Mouse (Mus musculus) frontal cortex, postnatal 14 days (tissue): Measurements from ENCODE around the gene Chgb.

Source experiments
- DNase-seq, 2 experiments: peaks; one replicate each; pipeline ENCODE4 v3.0.0; 2022; ENCODE audit warnings: low spot score in 2 of 2

Chgb gene

DNA sequence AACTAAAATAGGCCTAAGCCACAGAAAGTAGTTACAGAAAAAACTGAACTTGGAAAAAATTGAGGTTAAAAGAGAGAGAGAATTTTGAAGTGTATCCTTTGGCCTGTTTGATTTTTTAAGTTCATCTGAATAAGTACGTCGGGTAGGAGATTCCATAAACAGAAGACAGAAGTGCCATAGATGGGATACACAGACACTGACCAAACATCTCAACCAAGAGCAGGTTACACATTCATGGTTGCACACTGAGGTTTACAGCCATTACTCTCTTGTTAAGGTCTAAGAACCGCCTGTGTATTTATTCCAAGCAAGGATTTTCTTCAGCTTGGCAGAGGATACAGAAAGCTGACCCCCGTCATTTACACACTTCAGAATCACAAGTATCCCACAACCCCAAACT lies at the start of gene Chgb:
Gene Chgb (plus strand): TSS at position 301 of the 400 bp plus-strand sequence.
- no peak for DNase-seq

DNA sequence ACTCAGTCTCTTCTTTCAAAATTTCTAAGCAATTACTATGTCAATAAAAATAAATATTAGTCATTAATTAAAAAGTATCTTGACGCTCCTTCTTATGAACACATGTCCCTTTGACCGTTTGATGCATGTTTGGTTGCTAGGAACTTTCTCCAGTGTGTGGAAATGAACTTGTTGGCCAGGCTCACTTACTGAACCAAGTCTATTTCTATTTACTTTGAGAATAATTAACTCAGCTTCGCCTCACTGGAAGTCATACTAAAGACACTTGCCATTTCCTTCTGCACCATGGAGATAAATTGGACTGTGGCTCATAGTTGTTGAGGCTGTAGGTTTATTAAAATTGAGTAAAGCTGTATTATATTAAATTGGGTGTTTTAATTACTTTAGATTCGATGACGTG lies 48.1 kb upstream of the Chgb start:
- no peak for DNase-seq

DNA sequence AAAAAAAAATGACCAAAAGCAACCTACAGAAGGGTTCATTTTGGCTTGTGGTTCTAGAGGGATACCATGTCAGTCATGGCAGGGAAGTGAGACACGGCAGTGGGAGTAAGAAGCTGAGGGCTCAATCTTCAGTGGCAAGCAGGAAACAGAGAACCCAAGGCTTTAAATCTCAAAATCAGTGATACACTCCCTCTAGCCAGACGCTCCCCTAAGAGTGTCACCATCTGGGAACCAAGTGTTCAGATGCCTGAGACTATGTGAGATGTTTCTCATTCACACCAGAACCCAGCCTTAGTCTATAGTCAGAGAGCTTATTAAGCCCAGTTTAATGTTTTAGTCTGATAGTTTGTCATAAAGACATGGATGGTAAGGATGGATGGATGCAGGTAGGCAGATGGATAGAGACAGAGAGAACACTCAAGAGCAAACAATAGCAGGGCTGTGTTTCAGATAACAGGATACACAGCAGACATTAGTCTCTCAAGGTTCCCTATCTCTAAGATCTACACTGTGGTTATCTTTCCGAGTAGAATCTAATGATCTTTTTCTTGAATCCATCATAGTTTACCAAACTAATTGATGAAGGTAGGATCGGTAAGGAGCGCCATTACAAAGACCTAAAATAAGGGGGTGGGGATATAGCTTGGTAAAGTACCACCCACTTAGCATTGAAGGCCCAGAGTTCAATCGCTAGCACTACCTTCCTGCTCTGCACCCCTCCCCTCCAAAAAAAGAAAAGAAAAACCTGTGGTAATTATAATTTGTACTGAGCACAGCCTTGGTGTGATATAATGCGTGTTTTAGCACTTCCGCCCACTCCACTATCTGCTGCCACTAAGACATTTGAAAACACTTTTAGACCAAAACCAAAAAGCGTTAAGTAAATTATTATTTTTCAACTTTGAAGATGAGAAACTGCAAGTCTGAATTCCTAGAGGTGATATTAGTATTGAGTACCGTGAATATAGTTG lies 47.2 kb upstream of the Chgb start:
- no peak for DNase-seq

DNA sequence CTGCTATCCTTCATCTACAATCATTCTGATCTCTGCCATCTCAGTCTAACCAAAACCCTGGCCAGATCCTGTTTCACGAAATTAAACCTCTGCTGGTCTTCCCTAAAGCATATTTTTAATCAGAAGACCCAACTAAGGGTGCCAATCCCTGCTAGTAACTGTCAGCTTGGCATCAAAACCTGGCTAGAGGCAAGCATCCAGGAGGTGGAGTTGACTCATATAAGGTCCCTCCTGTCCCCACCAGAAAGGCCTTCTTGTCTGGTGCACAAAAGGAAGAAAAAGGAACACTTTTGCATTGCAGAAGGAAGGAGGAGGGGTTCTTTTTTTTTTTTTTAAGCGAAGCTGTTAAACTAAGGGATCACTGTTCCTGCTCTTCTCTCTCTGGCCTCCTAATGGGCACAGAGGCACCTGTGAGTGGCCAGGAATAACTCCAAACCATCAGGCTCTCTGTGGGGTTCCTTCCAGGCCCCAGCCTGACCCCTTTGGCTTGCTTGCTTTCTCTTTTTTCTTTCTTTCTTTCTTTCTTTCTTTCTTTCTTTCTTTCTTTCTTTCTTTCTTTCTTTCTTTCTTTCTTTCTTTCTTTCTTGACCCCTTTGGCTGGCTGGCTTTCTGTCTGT lies 42.2 kb upstream of the Chgb start:
- no peak for DNase-seq

GRCm38 (mm10) chr2:132741862-132742347 lies 39.2 kb upstream of the Chgb start:
- peak; percentile 35 to 39 for DNase-seq

DNA sequence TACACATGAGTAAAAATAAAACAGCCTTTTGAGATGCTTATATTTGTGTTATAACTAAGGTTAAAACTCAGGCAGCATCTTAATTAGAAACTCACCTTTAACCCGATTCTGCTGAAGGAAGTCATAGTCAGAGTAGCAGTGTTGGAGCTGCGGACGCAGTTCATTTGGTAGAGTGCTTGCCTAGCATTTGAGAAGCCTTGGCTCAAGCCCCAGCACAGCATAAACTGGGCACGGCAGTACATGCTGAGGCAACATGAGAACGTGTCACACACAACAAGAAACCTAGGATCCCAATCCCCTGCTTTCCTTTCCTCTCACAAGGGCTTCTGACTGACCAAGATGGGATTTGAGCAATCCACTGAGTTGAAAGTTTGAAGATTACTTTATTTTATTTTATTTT lies 36.2 kb upstream of the Chgb start:
- no peak for DNase-seq

- DNase-seq: no peak
Observed at GRCm38 (mm10) chr2:132746108-132746507, 35.0 kb upstream of the Chgb start.

DNA sequence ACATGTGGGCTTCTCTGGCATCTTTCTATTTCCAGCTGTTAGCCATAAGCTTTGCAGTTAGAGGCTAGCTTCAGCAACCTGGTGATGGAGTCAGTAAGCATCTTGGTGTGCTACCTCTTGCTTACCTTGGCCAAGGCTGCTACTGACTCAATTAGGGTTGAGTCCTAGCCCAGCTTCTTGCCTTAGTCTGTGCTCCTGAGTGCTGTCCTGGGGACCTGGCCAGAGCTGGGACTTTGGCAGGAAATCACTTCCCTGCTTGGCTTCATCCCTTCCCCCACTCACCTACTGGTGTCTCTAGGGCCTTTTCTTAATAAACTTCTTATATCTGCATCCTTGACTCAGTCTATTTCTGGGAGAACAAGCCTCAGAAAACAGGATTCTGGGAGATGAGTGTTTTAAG lies 30.4 kb upstream of the Chgb start:
- no peak for DNase-seq

- no peak for DNase-seq
Observed at GRCm38 (mm10) chr2:132751141-132752066, 29.7 kb upstream of the Chgb start.

DNA sequence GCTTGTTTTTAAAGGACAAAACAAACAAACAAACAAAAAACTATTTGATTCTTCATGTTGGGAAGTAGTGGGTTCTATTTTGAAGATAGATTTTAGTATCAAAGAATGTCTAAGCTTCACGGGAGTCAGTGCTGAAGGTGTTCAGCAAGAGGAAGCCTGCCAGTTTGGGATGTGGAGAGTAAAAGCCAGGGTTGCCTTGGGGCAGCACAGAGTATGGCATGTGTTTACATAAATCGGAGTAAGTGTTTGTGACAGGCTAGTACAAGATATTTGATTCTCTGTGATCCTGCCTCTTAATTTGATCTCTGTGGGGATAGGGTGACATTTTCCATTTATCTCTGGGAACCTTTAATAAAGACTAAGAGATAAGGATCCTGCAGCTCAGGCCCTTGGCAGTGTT lies 28.7 kb upstream of the Chgb start:
- no peak for DNase-seq

DNA sequence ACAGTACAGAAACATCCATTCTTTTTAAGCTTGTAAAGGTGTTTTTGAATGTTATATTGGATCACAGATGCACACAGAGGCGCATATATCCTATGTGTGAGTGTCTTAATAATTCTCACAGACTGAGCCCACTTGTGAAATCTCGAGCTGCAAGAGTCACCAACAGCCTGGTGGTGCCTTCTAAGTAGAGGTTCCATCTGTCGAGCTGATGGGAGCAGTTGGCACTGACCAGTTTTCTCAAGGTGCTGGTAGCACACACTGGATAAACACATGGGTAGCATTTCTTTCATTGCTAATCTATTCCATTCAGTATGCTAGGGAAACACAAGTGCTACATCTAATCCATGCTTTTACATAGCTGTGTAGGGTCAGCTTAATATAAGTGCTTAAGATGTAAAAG lies 27.9 kb upstream of the Chgb start:
- no peak for DNase-seq

- peak; percentile 48 to 73 for DNase-seq
Observed at GRCm38 (mm10) chr2:132757911-132758310, 23.2 kb upstream of the Chgb start.

- no peak for DNase-seq
Observed at GRCm38 (mm10) chr2:132770822-132771221, 10.3 kb upstream of the Chgb start.

DNA sequence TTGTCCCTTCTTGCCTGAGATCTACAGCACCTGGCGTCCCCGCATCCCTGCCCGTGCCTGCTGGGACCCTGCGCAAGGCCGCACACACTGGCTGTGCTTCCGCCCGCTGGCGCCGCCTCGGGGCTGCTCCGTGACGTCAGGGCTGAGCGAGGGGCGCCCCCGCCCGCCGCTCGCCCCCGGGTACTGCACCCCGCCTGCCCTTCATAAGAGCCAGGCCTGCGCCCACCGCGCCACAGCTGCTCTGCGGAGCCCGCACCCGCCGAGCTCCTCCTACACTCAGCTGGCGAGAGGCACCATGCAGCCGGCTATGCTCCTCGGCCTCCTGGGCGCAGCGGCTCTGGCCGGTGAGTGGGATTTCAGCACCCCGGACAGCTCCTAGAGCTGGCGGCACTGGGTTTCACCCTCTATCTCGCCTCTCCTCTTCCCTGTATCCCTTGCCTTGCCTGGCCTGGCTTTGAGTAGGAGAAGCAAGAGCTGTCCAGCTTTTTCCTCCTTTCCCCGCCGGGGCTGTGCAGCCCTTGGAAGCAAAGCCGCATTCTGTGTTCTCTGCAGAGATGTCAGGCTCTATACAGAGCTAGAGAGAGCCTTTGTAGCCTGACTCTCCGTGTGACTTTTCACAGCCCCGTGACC lies 476 bp downstream of the Chgb start:
- peak; percentile 78 for DNase-seq

DNA sequence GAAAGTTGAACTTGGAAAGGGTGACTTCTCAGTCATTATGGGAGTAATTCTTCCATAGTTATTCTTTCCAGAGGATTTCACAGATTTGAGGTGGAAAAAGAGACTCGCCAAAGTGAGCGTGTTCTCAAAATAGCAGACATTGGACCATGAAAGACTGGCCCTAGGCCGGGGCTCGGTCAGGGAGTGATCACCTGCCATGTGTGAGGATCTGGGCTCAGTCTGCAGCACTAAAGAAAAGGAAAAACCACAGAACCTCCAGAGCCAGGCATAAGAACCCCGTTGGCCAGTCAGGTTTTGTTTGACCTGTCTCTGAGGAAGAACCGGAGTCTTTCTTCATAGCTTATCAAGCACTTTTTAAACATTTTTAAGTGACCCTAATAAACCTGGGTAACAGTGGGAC lies 3.0 kb downstream of the Chgb start:
- no peak for DNase-seq

DNA sequence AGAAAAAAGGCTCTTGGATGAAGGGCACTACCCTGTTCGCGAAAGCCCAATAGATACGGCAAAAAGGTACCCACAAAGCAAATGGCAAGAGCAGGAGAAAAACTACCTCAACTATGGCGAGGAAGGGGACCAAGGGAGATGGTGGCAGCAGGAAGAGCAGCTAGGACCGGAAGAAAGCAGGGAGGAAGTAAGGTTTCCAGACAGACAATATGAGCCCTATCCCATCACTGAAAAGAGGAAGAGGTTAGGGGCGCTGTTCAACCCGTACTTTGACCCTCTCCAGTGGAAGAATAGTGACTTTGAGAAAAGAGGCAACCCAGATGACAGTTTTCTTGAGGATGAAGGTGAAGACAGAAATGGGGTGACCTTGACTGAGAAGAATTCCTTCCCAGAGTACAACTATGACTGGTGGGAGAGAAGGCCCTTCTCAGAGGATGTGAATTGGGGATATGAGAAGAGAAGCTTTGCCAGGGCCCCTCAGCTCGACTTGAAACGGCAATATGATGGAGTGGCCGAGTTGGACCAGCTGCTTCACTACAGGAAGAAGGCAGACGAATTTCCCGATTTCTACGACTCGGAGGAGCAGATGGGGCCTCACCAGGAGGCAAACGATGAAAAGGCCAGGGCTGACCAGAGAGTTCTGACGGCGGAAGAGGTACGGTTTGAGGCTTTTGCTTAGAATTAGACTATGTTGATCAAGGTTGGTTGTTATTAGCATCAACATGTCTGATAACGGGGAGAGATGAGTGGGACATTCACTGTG lies 12.5 kb downstream of the Chgb start:
- no peak for DNase-seq

DNA sequence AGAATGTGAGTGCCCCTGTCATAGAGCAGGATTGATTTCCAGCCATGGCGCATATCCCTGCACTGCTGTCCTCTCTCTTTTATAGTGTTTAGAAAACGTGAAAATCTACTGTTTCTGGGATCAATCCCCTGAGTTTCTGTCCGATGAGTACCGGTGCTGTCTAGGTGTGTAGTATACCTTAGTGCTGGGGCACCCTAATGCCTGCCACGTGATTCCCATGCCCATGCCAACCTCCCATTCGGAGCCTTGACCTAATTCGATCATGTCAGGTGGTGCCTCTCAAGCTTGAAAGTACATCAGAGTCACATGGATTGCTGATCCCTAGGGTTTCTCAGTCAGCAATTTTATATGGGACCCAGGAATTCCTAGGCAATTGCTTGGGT lies 13.1 kb downstream of the Chgb start:
- no peak for DNase-seq

DNA sequence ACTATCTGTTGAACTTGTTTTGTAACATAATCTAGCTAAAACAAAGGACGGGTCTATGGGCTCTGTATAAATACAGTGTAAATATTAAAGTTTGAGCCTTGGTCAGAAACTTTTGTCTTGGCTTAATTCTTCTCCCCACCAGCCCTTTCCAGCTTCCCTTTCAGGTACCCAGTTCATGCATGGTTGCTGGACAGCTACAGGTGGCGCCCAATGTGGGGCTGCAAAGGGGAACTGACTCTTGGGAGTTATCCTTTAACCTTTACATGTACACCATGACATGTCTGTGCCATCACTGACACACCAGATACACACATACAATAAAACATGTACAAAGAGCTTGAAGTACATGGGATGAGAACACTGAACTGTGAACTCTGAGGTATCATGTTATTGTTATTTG lies 21.9 kb downstream of the Chgb start:
- DNase-seq: no peak

DNA sequence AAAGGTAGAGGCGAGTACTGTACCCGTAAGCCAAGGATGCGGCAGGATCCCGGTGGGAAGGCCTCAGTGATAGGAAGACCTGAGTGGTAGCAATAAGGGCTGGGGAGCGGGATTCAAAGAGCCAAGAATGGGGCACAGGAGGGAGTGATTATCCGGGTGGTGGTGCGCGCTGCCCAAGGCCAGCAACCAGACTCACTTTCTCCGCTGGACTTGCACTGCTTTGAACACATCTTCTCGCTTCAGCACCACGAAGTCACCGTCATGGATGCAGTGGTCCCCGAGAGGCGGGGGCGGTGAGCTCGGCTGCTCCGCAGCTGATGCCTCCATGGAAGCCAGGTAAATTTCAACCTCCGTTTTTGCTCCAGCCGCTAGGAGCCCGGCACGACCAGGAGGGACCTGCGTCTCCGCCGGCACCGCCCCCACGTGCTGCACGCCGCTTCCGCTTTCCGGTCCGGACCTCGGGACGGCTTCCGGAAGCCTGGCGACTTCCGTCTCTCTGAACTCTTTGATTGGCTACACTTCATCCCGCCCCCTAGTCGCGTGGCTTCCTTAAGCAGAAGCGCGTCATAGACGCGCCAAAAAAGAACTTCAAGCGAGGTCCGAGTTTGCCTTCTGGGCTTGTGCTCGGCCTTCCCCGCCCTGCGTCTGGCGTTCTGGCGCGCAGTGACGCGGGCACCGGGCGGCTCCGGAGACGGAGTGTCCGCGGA lies 34.7 kb downstream of the Chgb start, which contains the start of the genes Trmt6 and Mcm8:
Gene Trmt6 (minus strand): TSS at position 448 of the 707 bp plus-strand sequence.
Gene Mcm8 (plus strand): TSS at position 534 of the 707 bp plus-strand sequence.
- DNase-seq: peak; percentile 81 to 85

GRCm38 (mm10) chr2:132841071-132841470 lies 60.0 kb downstream of the Chgb start:
- DNase-seq: no peak
